Mouse (Mus musculus) neural tube, embryonic 15.5 days (tissue): Measurements from ENCODE around the gene Olfr980. TPM values are rescaled to one million over a fixed set of nuclear protein-coding genes. Genes with fewer than 3 reads are reported as not detected.
"Not testable (repeated sequence)": the region's sequence is repeated elsewhere in the genome, so short reads cannot be mapped to it uniquely, and the experiment has no call there.

ENCODE experiments used
- ATAC-seq: fragments of 200-750 bp; cut with Nextera tagmentation; 2 replicates; pipeline ENCODE4 v1.8.0; 2017; ENCODE audit warnings: mild to moderate bottlenecking, moderate TSS enrichment, moderate library complexity; ENCODE audit not compliant: low FRiP score
- H3K27ac ChIP-seq: fragments of 300-500 bp; sonication (generic); replicated peaks from 2 replicates; pipeline ENCODE4 v1.5.1; 2015; ENCODE audit warnings: mild to moderate bottlenecking, inconsistent platforms
- H3K27me3 ChIP-seq: fragments of 300-500 bp; sonication (generic); replicated peaks from 2 replicates; pipeline ENCODE4 v1.6.1; 2015; ENCODE audit warnings: inconsistent platforms
- H3K36me3 ChIP-seq: fragments of 300-500 bp; sonication (generic); 2 replicates; pipeline ENCODE4 v1.6.1; 2015; ENCODE audit warnings: inconsistent platforms
- H3K4me1 ChIP-seq: fragments of 300-500 bp; sonication (generic); 2 replicates; pipeline ENCODE4 v1.6.1; 2015; ENCODE audit warnings: inconsistent platforms
- H3K4me2 ChIP-seq: fragments of 300-500 bp; sonication (generic); 2 replicates; pipeline ENCODE4 v1.6.1; 2015; ENCODE audit warnings: inconsistent platforms, mild to moderate bottlenecking, moderate library complexity
- H3K4me3 ChIP-seq: fragments of 300-500 bp; sonication (generic); replicated peaks from 2 replicates; pipeline ENCODE4 v1.5.1; 2015; ENCODE audit warnings: mild to moderate bottlenecking, inconsistent platforms
- H3K9ac ChIP-seq: fragments of 300-500 bp; sonication (generic); replicated peaks from 2 replicates; pipeline ENCODE4 v1.6.1; 2015; ENCODE audit warnings: mild to moderate bottlenecking, inconsistent platforms
- H3K9me3 ChIP-seq: fragments of 300-500 bp; sonication (generic); replicated peaks from 2 replicates; pipeline ENCODE4 v1.6.1; 2016; ENCODE audit warnings: inconsistent platforms
- WGBS: fragments of 180-500 bp; shearing (Covaris S2); methylation state at CpG from one replicate; pipeline ENCODE4 v1.1.7; 2015; ENCODE audit warnings: mixed read lengths; 5-methylcytosine and 5-hydroxymethylcytosine counted together
- polyA plus RNA-seq: library from polyadenylated mRNA; unstranded; fragments of >200 nt; fragmentation: Nextera tagmentation; extraction: Ambion mirVana; gene quantifications from 2 replicates; pipeline ENCODE4 v1.2.1, GENCODE M21; 2015

The Olfr980 gene
- not detected in 2 replicates for polyA plus RNA-seq

GRCm38 (mm10) chr9:40009482-40009881, at the start of gene Olfr980:
Gene Olfr980 (minus strand): TSS chr9:40009582.
- Histone ChIP-seq H3K4me1 (no peaks in the 10 kb centered on the region), H3K27ac (no peak within 1 kb of the TSS), H3K9ac (no peak within 1 kb of the TSS), H3K4me3 (no peak within 1 kb of the TSS), H3K4me2 (no peak within 1 kb of the TSS), H3K27me3 (no peaks in the 10 kb centered on the region), H3K9me3 (no peaks in the 10 kb centered on the region), H3K36me3 (no peaks in the 10 kb centered on the region)
- WGBS = 86% methylated on average over 1 of the region's 1 CpGs
- ATAC-seq = no peak

GRCm38 (mm10) chr9:40050138-40050537, 40.8 kb upstream of the Olfr980 start:
- 94% methylated on average over 19 of the region's 19 CpGs for WGBS
- ATAC-seq = no peak

GRCm38 (mm10) chr9:40021164-40021563, 11.8 kb upstream of the Olfr980 start, which contains the start of gene Olfr981:
Gene Olfr981 (plus strand): TSS chr9:40021464.
- Histone ChIP-seq H3K36me3 (no peaks in the 10 kb centered on the region), H3K9ac (no peak within 1 kb of the TSS), H3K27ac (no peak within 1 kb of the TSS), H3K4me1 (no peaks in the 10 kb centered on the region), H3K4me2 (no peak within 1 kb of the TSS), H3K4me3 (no peak within 1 kb of the TSS), H3K27me3 (no peaks in the 10 kb centered on the region), H3K9me3 (no peaks in the 10 kb centered on the region)
- no peak for ATAC-seq
- WGBS = 63% methylated on average over 2 of the region's 2 CpGs

More at GRCm38 (mm10) chr9:40050138-40050537, 40.8 kb upstream of the Olfr980 start:
- H3K36me3 ChIP-seq = no peaks in the 10 kb centered on the region
- H3K4me1 ChIP-seq = no peaks in the 10 kb centered on the region
- H3K4me3 ChIP-seq = no peak overlapping the region
- H3K27ac ChIP-seq = no peak overlapping the region
- H3K9ac ChIP-seq = no peak overlapping the region
- no peaks in the 10 kb centered on the region for H3K9me3 ChIP-seq
- no peak overlapping the region for H3K4me2 ChIP-seq
- H3K27me3 ChIP-seq = no peaks in the 10 kb centered on the region

GRCm38 (mm10) chr9:40003365-40003764, 6.0 kb downstream of the Olfr980 start, which contains the start of gene Olfr979:
Gene Olfr979 (minus strand): TSS chr9:40003465.
- Histone ChIP-seq H3K36me3 (no peaks in the 10 kb centered on the region), H3K27ac (no peak within 1 kb of the TSS), H3K9me3 (no peaks in the 10 kb centered on the region), H3K4me2 (no peak within 1 kb of the TSS), H3K4me1 (no peaks in the 10 kb centered on the region), H3K27me3 (no peaks in the 10 kb centered on the region), H3K4me3 (no peak within 1 kb of the TSS), H3K9ac (no peak within 1 kb of the TSS)
- no peak for ATAC-seq
- WGBS = 95% methylated on average over 1 of the region's 1 CpGs

GRCm38 (mm10) chr9:39991813-39992212, 17.6 kb downstream of the Olfr980 start, which contains the start of gene Olfr978:
Gene Olfr978 (plus strand): TSS chr9:39992113.
- H3K9ac ChIP-seq = no peak within 1 kb of the TSS
- H3K27me3 ChIP-seq = no peaks in the 10 kb centered on the region
- H3K27ac ChIP-seq = no peak within 1 kb of the TSS
- no peak within 1 kb of the TSS for H3K4me2 ChIP-seq
- WGBS = 93% methylated on average over 2 of the region's 2 CpGs
- no peaks in the 10 kb centered on the region for H3K4me1 ChIP-seq
- H3K9me3 ChIP-seq = no peaks in the 10 kb centered on the region
- no peak within 1 kb of the TSS for H3K4me3 ChIP-seq
- no peak for ATAC-seq
- no peaks in the 10 kb centered on the region for H3K36me3 ChIP-seq

- WGBS = 90% methylated on average over 1 of the region's 1 CpGs
- H3K27me3 ChIP-seq, H3K36me3 ChIP-seq, H3K9ac ChIP-seq, H3K4me1 ChIP-seq, H3K9me3 ChIP-seq, H3K27ac ChIP-seq, H3K4me2 ChIP-seq, H3K4me3 ChIP-seq, ATAC-seq: not testable (repeated sequence)
Observed at GRCm38 (mm10) chr9:39976581-39977145, 32.7 kb downstream of the Olfr980 start.

- H3K9me3 ChIP-seq, H3K27ac ChIP-seq, H3K9ac ChIP-seq, H3K4me2 ChIP-seq, ATAC-seq, H3K36me3 ChIP-seq, H3K27me3 ChIP-seq, H3K4me1 ChIP-seq, H3K4me3 ChIP-seq: not testable (repeated sequence)
- 92% methylated on average over 8 of the region's 9 CpGs for WGBS
Observed at GRCm38 (mm10) chr9:39961033-39961432, 48.3 kb downstream of the Olfr980 start, which contains the start of gene Olfr976. Gene Olfr976 (minus strand): TSS chr9:39961133.

Other genes starting within 250 kb of the Olfr980 start
- gene Olfr968, start 226.3 kb downstream of the Olfr980 start, polyA plus RNA-seq = not detected in 2 replicates
- not detected in 2 replicates for gene Olfr969, start 218.6 kb downstream of the Olfr980 start, polyA plus RNA-seq
- not detected in 2 replicates for gene Olfr970, start 200.7 kb downstream of the Olfr980 start, polyA plus RNA-seq
- not detected in 2 replicates for gene Olfr971, start 172.7 kb downstream of the Olfr980 start, polyA plus RNA-seq
- gene Olfr972, start 143.2 kb downstream of the Olfr980 start, polyA plus RNA-seq = not detected in 2 replicates
- gene Olfr229, start 102.2 kb downstream of the Olfr980 start, polyA plus RNA-seq = not detected in 2 replicates
- not detected in 2 replicates for gene Olfr974, start 72.1 kb downstream of the Olfr980 start, polyA plus RNA-seq
- gene Olfr975, start 57.5 kb downstream of the Olfr980 start, polyA plus RNA-seq = not detected in 2 replicates
- not detected in 2 replicates for gene Olfr976, start 48.4 kb downstream of the Olfr980 start, polyA plus RNA-seq
- not detected in 2 replicates for gene Olfr978, start 17.5 kb downstream of the Olfr980 start, polyA plus RNA-seq
- not detected in 2 replicates for gene Olfr979, start 6.1 kb downstream of the Olfr980 start, polyA plus RNA-seq
- gene Olfr981, start 11.9 kb upstream of the Olfr980 start, polyA plus RNA-seq = not detected in 2 replicates
- not detected in 2 replicates for gene Olfr982, start 64.2 kb upstream of the Olfr980 start, polyA plus RNA-seq
- not detected in 2 replicates for gene Olfr983, start 84.0 kb upstream of the Olfr980 start, polyA plus RNA-seq
- gene Olfr984, start 104.6 kb upstream of the Olfr980 start, polyA plus RNA-seq = not detected in 2 replicates
- not detected in 2 replicates for gene Olfr985, start 120.6 kb upstream of the Olfr980 start, polyA plus RNA-seq
- gene Tmem225, start 138.5 kb upstream of the Olfr980 start, polyA plus RNA-seq = not detected in 2 replicates
- gene Olfr986, start 171.3 kb upstream of the Olfr980 start, polyA plus RNA-seq = 0.05 and 0.08 TPM in 2 replicates
- 10.2 and 11.0 TPM in 2 replicates for gene Zfp202, start 182.7 kb upstream of the Olfr980 start, polyA plus RNA-seq